Mouse (Mus musculus): Measurements from ENCODE around the gene Oxt.

- TF ChIP-seq GATA1 (IDR thresholded peaks at IDR 0.05; ENCODE audit: low read length) = no peak
- no peak for TF ChIP-seq TAL1 (IDR thresholded peaks at IDR 0.05; ENCODE audit: low read length)
Observed at GRCm38 (mm10) chr2:130589761-130590160, 13.8 kb downstream of the Oxt start.
